Mouse (Mus musculus) embryonic facial prominence, embryonic 14.5 days (tissue): ENCODE data around the gene Ffar4. TPM values are rescaled to one million over a fixed set of nuclear protein-coding genes. Genes with fewer than 3 reads are reported as not detected.

Experiments
- ATAC-seq: fragments of 200-750 bp; cut with Nextera tagmentation; 2 replicates; pipeline ENCODE4 v1.8.0; 2017; ENCODE audit warnings: low read depth, moderate number of reproducible peaks, moderate TSS enrichment
- DNase-seq: peaks from one replicate; pipeline ENCODE4 v3.0.0-alpha.2; 2015; ENCODE audit warnings: low spot score
- H3K27ac ChIP-seq: fragments of 300-500 bp; sonication (generic); replicated peaks from 2 replicates; pipeline ENCODE4 v1.5.1; 2014; ENCODE audit warnings: low read depth, mild to moderate bottlenecking, low read length, moderate library complexity
- H3K27me3 ChIP-seq: fragments of 300-500 bp; sonication (generic); replicated peaks from 2 replicates; pipeline ENCODE4 v1.6.1; 2014; ENCODE audit warnings: low read length; ENCODE audit not compliant: control insufficient read depth, insufficient read depth
- H3K36me3 ChIP-seq: fragments of 300-500 bp; sonication (generic); 2 replicates; pipeline ENCODE4 v1.6.1; 2014; ENCODE audit warnings: low read length, mixed read lengths; ENCODE audit not compliant: control insufficient read depth, insufficient read depth
- H3K4me1 ChIP-seq: fragments of 300-500 bp; sonication (generic); 2 replicates; pipeline ENCODE4 v1.6.1; 2014; ENCODE audit warnings: antibody characterized with exemption, low read length; ENCODE audit not compliant: control insufficient read depth, insufficient read depth
- H3K4me2 ChIP-seq: fragments of 300-500 bp; sonication (generic); 2 replicates; pipeline ENCODE4 v1.6.1; 2014; ENCODE audit warnings: low read depth, mild to moderate bottlenecking, low read length, moderate library complexity, mixed read lengths
- H3K4me3 ChIP-seq: fragments of 300-500 bp; sonication (generic); 2 replicates; pipeline ENCODE4 v1.5.1; 2014; ENCODE audit warnings: low read depth, mild to moderate bottlenecking, low read length
- H3K9ac ChIP-seq: fragments of 300-500 bp; sonication (generic); 2 replicates; pipeline ENCODE4 v1.6.1; 2014; ENCODE audit warnings: low read depth, mild to moderate bottlenecking, low read length, moderate library complexity, mixed read lengths
- H3K9me3 ChIP-seq: fragments of 300-500 bp; sonication (generic); 2 replicates; pipeline ENCODE4 v1.6.1; 2016; ENCODE audit warnings: low read length; ENCODE audit not compliant: control insufficient read depth
- WGBS: fragments of 180-500 bp; shearing (Covaris S2); extraction: QIAGEN DNeasy Blood & Tissue Kit; methylation state at CpG from one replicate; pipeline ENCODE4 v1.1.7; 2014; 5-methylcytosine and 5-hydroxymethylcytosine counted together
- polyA plus RNA-seq: library from polyadenylated mRNA; unstranded; fragments of >200 nt; fragmentation: Nextera tagmentation; extraction: Ambion mirVana; gene quantifications from 2 replicates; pipeline ENCODE4 v1.2.1, GENCODE M21; 2014

Ffar4 gene
- polyA plus RNA-seq, 1 experiment from 2014 or later = 0.56 TPM

- no peaks in the 10 kb centered on the region for H3K4me1 ChIP-seq
- DNase-seq = no peak
- no peak overlapping the region for H3K9ac ChIP-seq
- no peak overlapping the region for H3K27ac ChIP-seq
- H3K4me3 ChIP-seq = no peak overlapping the region
- WGBS = 86% methylated on average over 3 of the region's 3 CpGs
- H3K36me3 ChIP-seq = peaks cover 46% of the 10 kb centered on the region
- no peaks in the 10 kb centered on the region for H3K9me3 ChIP-seq
- H3K4me2 ChIP-seq = no peak overlapping the region
- H3K27me3 ChIP-seq = no peaks in the 10 kb centered on the region
- ATAC-seq = no peak
Measured at GRCm38 (mm10) chr19:38063201-38063600, 33.7 kb upstream of the Ffar4 start.

DNA sequence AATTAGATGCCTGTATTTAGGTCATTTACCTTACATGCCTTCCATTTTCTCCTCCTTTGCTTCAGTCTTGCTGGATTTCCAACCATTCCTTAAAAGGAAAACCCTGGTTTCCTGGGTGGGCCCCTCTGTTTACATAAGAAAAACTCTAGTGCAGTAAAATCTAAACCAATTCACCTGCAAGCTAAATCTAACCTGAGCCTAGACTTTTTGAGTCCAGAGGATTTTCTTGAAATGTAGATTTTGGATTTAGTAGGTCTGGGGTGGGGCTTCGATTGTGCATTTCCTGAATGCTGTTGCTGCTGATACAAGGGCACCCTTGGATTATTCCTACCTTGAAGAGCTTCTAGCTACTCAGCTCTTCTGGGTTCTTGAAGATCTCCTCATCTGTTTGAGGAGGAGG, 32.8 kb upstream of the Ffar4 start:
- no peaks in the 10 kb centered on the region for H3K27me3 ChIP-seq
- ATAC-seq (no peak), DNase-seq (no peak)
- no peak overlapping the region for H3K27ac ChIP-seq
- H3K4me3 ChIP-seq = no peak overlapping the region
- H3K36me3 ChIP-seq = peaks cover 39% of the 10 kb centered on the region
- no peaks in the 10 kb centered on the region for H3K4me1 ChIP-seq
- WGBS = 90% methylated on average over 1 of the region's 1 CpGs
- no peak overlapping the region for H3K4me2 ChIP-seq
- H3K9me3 ChIP-seq = no peaks in the 10 kb centered on the region
- no peak overlapping the region for H3K9ac ChIP-seq

GRCm38 (mm10) chr19:38073226-38073625, 23.6 kb upstream of the Ffar4 start:
- Histone ChIP-seq H3K27me3 (no peaks in the 10 kb centered on the region), H3K9me3 (no peaks in the 10 kb centered on the region), H3K4me3 (no peak overlapping the region), H3K36me3 (peaks cover 38% of the 10 kb centered on the region), H3K4me2 (no peak overlapping the region), H3K9ac (no peak overlapping the region), H3K27ac (no peak overlapping the region), H3K4me1 (no peaks in the 10 kb centered on the region)
- no peak for ATAC-seq
- no peak for DNase-seq
- 85% methylated on average over 5 of the region's 5 CpGs for WGBS

GRCm38 (mm10) chr19:38075051-38075450, 21.8 kb upstream of the Ffar4 start:
- H3K27ac ChIP-seq = no peak overlapping the region
- WGBS = 79% methylated on average over 11 of the region's 11 CpGs
- no peak for ATAC-seq

DNA sequence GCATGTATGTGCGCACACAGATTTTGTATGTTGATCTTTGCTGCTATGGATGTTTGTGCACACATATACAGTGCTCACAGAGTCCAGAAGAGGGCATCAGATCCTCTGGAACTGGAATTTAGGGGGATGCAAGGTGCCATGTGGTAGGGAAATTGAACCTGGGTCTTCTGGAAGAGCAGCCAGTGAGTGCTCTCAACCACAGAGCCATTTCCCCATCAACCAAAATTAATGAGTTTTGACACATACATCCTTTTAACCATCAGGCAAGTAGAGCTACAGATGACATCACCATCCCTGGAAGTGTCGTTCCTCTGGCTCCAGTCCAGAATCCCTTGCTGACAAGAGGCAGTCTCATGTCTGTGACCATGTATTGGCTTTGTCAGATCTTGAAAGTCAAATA, 20.6 kb upstream of the Ffar4 start:
- no peak for ATAC-seq
- 72% methylated on average over 2 of the region's 2 CpGs for WGBS
- Histone ChIP-seq H3K4me1 (no peaks in the 10 kb centered on the region), H3K9me3 (no peaks in the 10 kb centered on the region), H3K4me3 (no peak overlapping the region), H3K4me2 (no peak overlapping the region), H3K27ac (no peak overlapping the region), H3K36me3 (peaks cover 22% of the 10 kb centered on the region), H3K27me3 (no peaks in the 10 kb centered on the region), H3K9ac (no peak overlapping the region)
- no peak for DNase-seq

More at GRCm38 (mm10) chr19:38075051-38075450, 21.8 kb upstream of the Ffar4 start:
- no peak overlapping the region for H3K9ac ChIP-seq
- peaks cover 34% of the 10 kb centered on the region for H3K36me3 ChIP-seq
- DNase-seq = no peak
- H3K4me3 ChIP-seq = no peak overlapping the region
- no peak overlapping the region for H3K4me2 ChIP-seq
- H3K9me3 ChIP-seq = no peaks in the 10 kb centered on the region
- no peaks in the 10 kb centered on the region for H3K4me1 ChIP-seq
- no peaks in the 10 kb centered on the region for H3K27me3 ChIP-seq

DNA sequence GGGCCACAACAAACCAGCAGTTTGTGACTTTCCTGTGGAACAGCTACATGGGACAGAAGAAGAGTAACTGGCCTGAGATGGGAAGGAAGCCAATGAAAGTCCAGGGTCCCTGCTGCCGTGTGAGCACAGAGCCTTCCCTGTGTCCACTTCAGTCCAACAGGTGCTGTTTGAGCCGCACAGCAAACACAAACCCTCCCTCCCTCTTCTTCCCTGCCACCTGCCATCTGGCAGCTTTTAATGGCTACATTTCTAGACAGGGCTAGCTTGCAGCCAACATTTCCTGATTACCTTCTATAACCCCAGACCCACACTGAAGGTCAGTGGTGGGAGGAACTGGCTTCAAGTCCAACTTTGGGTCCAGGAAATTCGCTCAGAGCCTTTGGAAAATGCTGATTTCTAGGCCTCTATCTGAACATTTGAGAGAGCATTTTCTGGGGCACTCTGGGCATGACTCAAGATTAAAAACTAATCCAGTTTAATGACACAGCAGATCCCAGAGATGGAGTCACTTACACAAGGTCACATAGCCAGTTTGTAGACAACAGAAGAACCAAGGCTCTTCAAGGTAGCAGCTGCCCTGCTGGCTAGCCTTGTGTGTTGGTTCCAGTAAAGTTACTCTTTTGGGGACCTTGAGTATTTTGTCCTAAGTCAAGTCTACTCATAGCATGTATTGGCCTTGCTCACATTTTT, 18.9 kb upstream of the Ffar4 start:
- H3K4me2 ChIP-seq = no peak overlapping the region
- no peak overlapping the region for H3K9ac ChIP-seq
- no peaks in the 10 kb centered on the region for H3K9me3 ChIP-seq
- ATAC-seq = no peak
- peaks cover 9% of the 10 kb centered on the region for H3K36me3 ChIP-seq
- no peaks in the 10 kb centered on the region for H3K4me1 ChIP-seq
- no peak overlapping the region for H3K4me3 ChIP-seq
- H3K27ac ChIP-seq = no peak overlapping the region
- DNase-seq = no peak
- 66% methylated on average over 3 of the region's 3 CpGs for WGBS
- no peaks in the 10 kb centered on the region for H3K27me3 ChIP-seq

GRCm38 (mm10) chr19:38081361-38081760, 15.5 kb upstream of the Ffar4 start:
- ATAC-seq = no peak
- H3K4me2 ChIP-seq = no peak overlapping the region
- WGBS = 68% methylated on average over 3 of the region's 3 CpGs

DNA sequence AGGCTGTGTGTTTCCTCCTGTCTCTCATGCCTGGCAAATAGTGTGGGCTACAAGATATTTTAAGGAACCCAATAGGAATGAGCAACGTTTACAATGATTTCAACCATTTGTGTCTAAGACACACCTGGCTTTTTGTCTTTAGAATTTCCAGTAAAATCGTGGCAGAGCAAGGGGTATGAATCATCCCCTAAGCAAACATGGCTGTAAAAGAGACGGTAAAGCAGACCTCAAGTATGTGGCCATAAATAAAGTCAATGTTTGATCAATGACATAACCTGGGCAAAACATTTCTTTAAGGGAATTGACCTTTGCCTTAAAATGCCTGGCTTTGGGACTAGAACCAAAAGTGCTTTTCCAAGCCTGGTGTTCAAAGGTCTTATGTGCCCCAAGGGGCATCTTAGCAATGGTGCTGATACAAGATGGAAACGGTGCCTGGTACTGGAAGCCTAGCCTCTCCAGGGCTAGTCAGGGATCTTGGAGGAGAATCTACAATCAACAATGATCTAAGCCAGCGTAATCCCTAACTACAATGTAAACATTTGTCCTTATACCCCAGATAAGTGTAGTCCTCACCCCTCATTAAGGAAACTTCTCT, 13.8 kb upstream of the Ffar4 start:
- H3K4me3 ChIP-seq = no peak overlapping the region
- no peak overlapping the region for H3K27ac ChIP-seq
- ATAC-seq (no peak), DNase-seq (no peak)
- H3K4me2 ChIP-seq = no peak overlapping the region
- no peaks in the 10 kb centered on the region; the same call in 1 of the 2 replicates for H3K27me3 ChIP-seq
- H3K9ac ChIP-seq = no peak overlapping the region
- no peaks in the 10 kb centered on the region for H3K4me1 ChIP-seq
- no peaks in the 10 kb centered on the region for H3K36me3 ChIP-seq
- no peaks in the 10 kb centered on the region for H3K9me3 ChIP-seq
- WGBS = 68% methylated on average over 5 of the region's 5 CpGs

More at GRCm38 (mm10) chr19:38081361-38081760, 15.5 kb upstream of the Ffar4 start:
- no peaks in the 10 kb centered on the region for H3K9me3 ChIP-seq
- H3K36me3 ChIP-seq = no peaks in the 10 kb centered on the region
- DNase-seq = no peak
- no peak overlapping the region for H3K4me3 ChIP-seq
- no peaks in the 10 kb centered on the region for H3K27me3 ChIP-seq
- H3K4me1 ChIP-seq = no peaks in the 10 kb centered on the region
- H3K27ac ChIP-seq = no peak overlapping the region
- no peak overlapping the region for H3K9ac ChIP-seq

GRCm38 (mm10) chr19:38085841-38086240, 11.0 kb upstream of the Ffar4 start:
- Histone ChIP-seq H3K4me1 (no peaks in the 10 kb centered on the region), H3K9ac (no peak overlapping the region), H3K27me3 (no peaks in the 10 kb centered on the region; the same call in 1 of the 2 replicates), H3K4me2 (no peak overlapping the region), H3K36me3 (no peaks in the 10 kb centered on the region), H3K9me3 (no peaks in the 10 kb centered on the region), H3K4me3 (no peak overlapping the region), H3K27ac (no peak overlapping the region)
- no peak for DNase-seq
- 87% methylated on average over 4 of the region's 4 CpGs for WGBS
- no peak for ATAC-seq
